Mouse (Mus musculus) kidney, postnatal 0 days (tissue): ENCODE data around the gene Btn2a2. TPM values are rescaled to one million over a fixed set of nuclear protein-coding genes. Genes with fewer than 3 reads are reported as not detected.

ENCODE experiments used
- ATAC-seq: fragments of 200-750 bp; cut with Nextera tagmentation; replicated peaks from 2 replicates; pipeline ENCODE4 v1.8.0; 2017; ENCODE audit warnings: low read depth, moderate number of reproducible peaks, moderate TSS enrichment, moderate library complexity; ENCODE audit not compliant: low FRiP score
- DNase-seq: peaks from one replicate; pipeline ENCODE4 v3.0.0-alpha.2; 2016; ENCODE audit warnings: low spot score
- H3K27ac ChIP-seq: fragments of 300-500 bp; sonication (generic); 2 replicates; pipeline ENCODE4 v1.5.1; 2014; ENCODE audit warnings: mild to moderate bottlenecking
- H3K27me3 ChIP-seq: fragments of 300-500 bp; sonication (generic); 2 replicates; pipeline ENCODE4 v1.6.1; 2014; ENCODE audit warnings: low read length, mixed read lengths; ENCODE audit not compliant: insufficient read depth
- H3K36me3 ChIP-seq: fragments of 300-500 bp; sonication (generic); 2 replicates; pipeline ENCODE4 v1.6.1; 2014; ENCODE audit warnings: low read length, mixed read lengths; ENCODE audit not compliant: insufficient read depth
- H3K4me1 ChIP-seq: fragments of 300-500 bp; sonication (generic); replicated peaks from 2 replicates; pipeline ENCODE4 v1.6.1; 2014; ENCODE audit warnings: antibody characterized with exemption, low read length, mixed read lengths; ENCODE audit not compliant: insufficient read depth
- H3K4me2 ChIP-seq: fragments of 300-500 bp; sonication (generic); 2 replicates; pipeline ENCODE4 v1.6.1; 2014; ENCODE audit warnings: mild to moderate bottlenecking, low read length, moderate library complexity, mixed read lengths
- H3K4me3 ChIP-seq: fragments of 300-500 bp; sonication (generic); replicated peaks from 2 replicates; pipeline ENCODE4 v1.5.1; 2014; ENCODE audit warnings: low read depth, low read length
- H3K9ac ChIP-seq: fragments of 300-500 bp; sonication (generic); 2 replicates; pipeline ENCODE4 v1.6.1; 2014; ENCODE audit warnings: low read depth, low read length
- H3K9me3 ChIP-seq: fragments of 300-500 bp; sonication (generic); replicated peaks from 2 replicates; pipeline ENCODE4 v1.6.1; 2016; ENCODE audit warnings: low read length, inconsistent platforms, mixed read lengths
- CTCF ChIP-seq: IDR thresholded peaks from 2 replicates; pipeline ENCODE4 v1.5.1; 2016; ENCODE audit warnings: antibody characterized with exemption, low read depth, mild to moderate bottlenecking, moderate library complexity
- WGBS: fragments of 180-500 bp; shearing (Covaris S2); extraction: QIAGEN DNeasy Blood & Tissue Kit; methylation state at CpG from one replicate; pipeline ENCODE4 v1.1.7; 2014; 5-methylcytosine and 5-hydroxymethylcytosine counted together
- polyA plus RNA-seq: library from polyadenylated mRNA; unstranded; fragments of >200 nt; fragmentation: Nextera tagmentation; extraction: Ambion mirVana; gene quantifications from 2 replicates; pipeline ENCODE4 v1.2.1, GENCODE M21; 2015

The Btn2a2 gene
- polyA plus RNA-seq, 1 experiment from 2014 or later: 0.28 TPM

DNA sequence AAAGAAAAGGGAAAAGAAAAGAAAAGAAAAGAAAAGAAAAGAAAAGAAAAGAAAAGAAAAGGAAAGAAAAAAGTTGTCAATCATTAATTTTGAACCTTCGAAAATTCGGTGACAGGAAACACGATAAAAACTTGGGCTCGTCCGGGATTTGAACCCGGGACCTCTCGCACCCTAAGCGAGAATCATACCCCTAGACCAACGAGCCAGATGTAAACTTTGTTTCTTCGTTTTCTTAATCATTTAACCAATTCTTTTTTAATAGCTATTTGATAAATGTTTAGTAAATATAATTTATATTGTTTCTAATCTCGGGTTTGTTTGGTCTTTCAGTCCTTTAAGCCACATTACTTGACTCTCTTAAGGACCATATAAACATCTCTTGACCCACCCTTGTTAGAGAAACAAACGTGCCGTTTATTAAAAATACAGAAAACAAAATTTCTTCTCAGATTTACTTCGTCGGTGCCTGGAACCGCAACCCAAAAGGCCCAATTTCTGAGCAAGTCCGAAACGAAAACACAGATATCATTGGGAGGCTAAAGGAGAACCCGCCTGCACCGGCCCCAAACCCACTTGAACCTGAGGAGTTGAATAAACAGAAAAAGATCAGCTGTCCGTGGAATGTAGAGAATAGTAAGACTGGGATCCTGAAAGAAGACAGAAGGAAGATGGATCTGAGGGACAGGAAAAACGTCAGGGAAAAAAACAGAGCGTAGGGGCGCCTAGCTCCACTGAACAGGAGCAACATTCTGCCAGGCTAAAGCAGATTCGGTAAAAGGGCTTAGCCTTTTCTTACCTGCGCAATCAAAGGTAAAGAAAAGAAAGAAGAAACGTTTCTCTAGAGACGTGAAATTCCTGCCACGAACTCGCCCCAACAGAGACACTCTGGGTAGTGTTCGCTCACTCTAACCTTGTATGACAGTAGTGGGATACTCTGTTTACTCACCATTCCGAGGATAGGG lies 51.5 kb downstream of the Btn2a2 start:
- under 1% methylated on average over 32 of the region's 32 CpGs for WGBS
- peak overlapping the region; percentile 80 for H3K27ac ChIP-seq
- no peaks in the 10 kb centered on the region for H3K27me3 ChIP-seq
- TF ChIP-seq CTCF: no peak
- 0 out of 2 replicates have a peak, but pooled peaks cover 3% of the 10 kb centered on the region for H3K4me1 ChIP-seq
- H3K9me3 ChIP-seq: no peaks in the 10 kb centered on the region
- H3K36me3 ChIP-seq: no peaks in the 10 kb centered on the region
- peak overlapping the region; percentile 64 for H3K4me2 ChIP-seq
- peak overlapping the region; percentile 65 for H3K9ac ChIP-seq
- peak overlapping the region; percentile 69 for H3K4me3 ChIP-seq
- DNase-seq (peak; percentile 75), ATAC-seq (no peak)

DNA sequence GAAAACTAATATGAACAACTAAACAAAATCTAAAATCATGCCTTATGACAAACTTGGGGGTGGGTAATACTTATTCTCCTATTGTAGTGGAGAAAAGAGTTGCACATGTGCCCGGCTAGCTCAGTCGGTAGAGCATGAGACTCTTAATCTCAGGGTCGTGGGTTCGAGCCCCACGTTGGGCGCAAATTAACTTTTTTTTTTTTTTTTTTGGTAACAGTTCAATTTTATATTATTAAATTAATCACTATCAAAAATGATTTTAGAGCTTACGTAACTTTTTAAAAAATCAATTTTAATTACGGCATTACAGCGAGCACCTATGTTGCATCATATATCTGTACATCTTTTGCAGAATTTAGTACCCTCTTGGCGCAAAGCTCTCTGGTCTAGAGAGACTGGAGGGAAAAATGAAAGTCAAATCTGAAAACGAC lies 52.4 kb downstream of the Btn2a2 start:
- H3K27me3 ChIP-seq: no peaks in the 10 kb centered on the region
- peak overlapping the region; percentile 69 for H3K4me3 ChIP-seq
- peak; percentile 80 for DNase-seq
- ATAC-seq: no peak
- TF ChIP-seq CTCF: no peak
- H3K36me3 ChIP-seq: no peaks in the 10 kb centered on the region
- 0 out of 2 replicates have a peak, but pooled peaks cover 3% of the 10 kb centered on the region for H3K4me1 ChIP-seq
- H3K9ac ChIP-seq: no peak overlapping the region
- H3K27ac ChIP-seq: no peak overlapping the region
- H3K9me3 ChIP-seq: no peaks in the 10 kb centered on the region
- under 1% methylated on average over 11 of the region's 11 CpGs for WGBS
- peak overlapping the region; percentile 69 for H3K4me2 ChIP-seq

DNA sequence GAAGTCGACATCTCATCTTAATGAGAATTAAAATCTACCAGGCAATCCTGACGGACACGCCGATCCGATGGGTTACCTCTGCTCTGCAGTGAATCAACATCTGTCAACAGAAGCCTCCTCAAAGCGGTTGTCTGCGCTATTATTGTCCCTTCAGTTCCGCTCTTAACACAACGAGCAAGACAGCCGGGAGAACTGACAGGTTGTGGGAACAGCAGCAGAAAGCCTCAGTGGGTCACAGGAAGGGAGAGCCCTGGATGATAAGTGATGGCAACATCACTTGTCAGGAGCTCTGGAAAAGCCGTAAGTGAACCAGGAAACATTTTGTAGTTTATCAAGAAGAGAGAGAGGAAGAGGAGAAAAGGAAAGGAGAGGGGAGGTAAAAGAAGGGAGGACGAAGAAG lies 53.0 kb downstream of the Btn2a2 start:
- DNase-seq (peak; percentile 43), ATAC-seq (no peak)
- no peaks in the 10 kb centered on the region for H3K27me3 ChIP-seq
- WGBS: 3% methylated on average over 12 of the region's 12 CpGs
- peak overlapping the region; percentile 46 for H3K9ac ChIP-seq
- 0 out of 2 replicates have a peak, but pooled peaks cover 3% of the 10 kb centered on the region for H3K4me1 ChIP-seq
- TF ChIP-seq CTCF: no peak
- no peaks in the 10 kb centered on the region for H3K9me3 ChIP-seq
- H3K36me3 ChIP-seq: no peaks in the 10 kb centered on the region
- H3K27ac ChIP-seq: 0 out of 2 replicates have a peak overlapping the region, but pooled peaks have one; percentile 47
- peak overlapping the region; percentile 69 for H3K4me2 ChIP-seq
- peak overlapping the region; percentile 41 for H3K4me3 ChIP-seq

DNA sequence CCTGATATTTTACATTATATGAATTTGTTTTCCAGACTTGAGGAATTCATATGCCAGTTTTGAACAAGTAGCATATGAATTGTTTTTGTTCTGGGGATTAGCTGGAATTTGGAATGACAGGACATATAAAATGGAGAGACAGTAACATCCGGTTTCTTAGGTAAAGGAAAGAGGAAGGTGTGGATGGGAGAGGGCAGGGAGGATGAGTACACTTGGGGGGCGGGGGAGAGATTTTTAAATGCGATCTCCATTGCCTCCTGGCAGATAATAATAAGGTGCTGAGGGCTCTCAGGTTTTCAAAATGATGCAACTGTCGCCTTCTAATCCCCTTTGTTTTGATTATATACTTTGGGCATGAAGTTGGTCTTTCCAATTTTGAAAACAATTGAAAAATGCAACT lies 53.4 kb downstream of the Btn2a2 start:
- peak overlapping the region; percentile 41 for H3K4me3 ChIP-seq
- H3K4me1 ChIP-seq: 0 out of 2 replicates have a peak, but pooled peaks cover 3% of the 10 kb centered on the region
- H3K27ac ChIP-seq: no peak overlapping the region
- peak overlapping the region; percentile 46; the same call in 1 of the 2 replicates for H3K9ac ChIP-seq
- H3K9me3 ChIP-seq: no peaks in the 10 kb centered on the region
- no peak for ATAC-seq
- TF ChIP-seq CTCF: no peak
- DNase-seq: no peak
- WGBS: 24% methylated on average over 4 of the region's 4 CpGs
- H3K27me3 ChIP-seq: no peaks in the 10 kb centered on the region
- no peaks in the 10 kb centered on the region for H3K36me3 ChIP-seq
- peak overlapping the region; percentile 69 for H3K4me2 ChIP-seq

DNA sequence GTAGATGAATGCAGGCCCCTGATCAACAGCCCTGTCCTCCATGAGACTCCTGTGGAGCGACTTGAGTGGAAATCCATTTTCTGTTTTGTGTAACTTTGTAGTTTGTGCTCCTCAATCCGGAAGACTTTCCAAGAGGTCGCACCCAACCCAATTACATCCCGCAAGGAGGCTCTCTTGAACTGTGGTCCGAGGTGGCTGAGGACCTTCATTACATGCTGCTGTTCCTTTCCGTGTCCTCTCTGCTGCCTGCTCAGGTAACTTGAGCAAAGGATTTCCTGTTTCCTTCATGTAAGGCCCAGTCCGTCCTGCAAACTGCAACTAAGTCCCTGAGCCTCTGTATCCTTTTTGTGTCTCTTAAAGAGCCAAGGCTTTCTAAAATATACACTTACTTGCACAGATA lies 54.2 kb downstream of the Btn2a2 start:
- Histone ChIP-seq H3K9ac (0 out of 2 replicates have a peak overlapping the region, but pooled peaks have one; percentile 8), H3K27me3 (no peaks in the 10 kb centered on the region), H3K9me3 (no peaks in the 10 kb centered on the region), H3K27ac (no peak overlapping the region), H3K4me2 (peak overlapping the region; percentile 23; the same call in 1 of the 2 replicates), H3K4me1 (0 out of 2 replicates have a peak, but pooled peaks cover 3% of the 10 kb centered on the region), H3K4me3 (no peak overlapping the region), H3K36me3 (no peaks in the 10 kb centered on the region)
- no peak for ATAC-seq
- TF ChIP-seq CTCF: no peak
- WGBS: 25% methylated on average over 7 of the region's 7 CpGs
- no peak for DNase-seq

DNA sequence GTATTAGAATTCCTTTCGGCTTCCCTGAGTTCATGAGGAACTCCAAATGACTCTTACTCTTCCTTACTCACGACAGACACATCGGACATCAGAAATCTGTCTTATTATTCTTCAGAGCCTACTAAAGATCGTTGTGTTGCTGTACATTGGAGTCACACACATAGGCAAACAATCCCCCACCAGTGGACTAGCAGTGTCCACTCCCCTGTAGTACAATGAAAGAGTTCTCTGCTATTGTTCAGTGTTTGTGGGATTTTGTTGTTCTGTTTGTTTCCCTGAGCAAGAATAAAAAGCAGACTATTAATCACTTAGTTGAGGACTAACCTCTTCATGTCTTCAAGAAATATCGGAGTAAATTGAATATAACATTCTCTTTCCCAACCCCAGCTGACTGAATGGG lies 54.9 kb downstream of the Btn2a2 start:
- no peak overlapping the region for H3K9ac ChIP-seq
- no peak overlapping the region for H3K27ac ChIP-seq
- no peak for ATAC-seq

More for the DNA sequence above, 54.9 kb downstream of the Btn2a2 start:
- no peak for TF ChIP-seq CTCF
- Histone ChIP-seq H3K4me3 (no peak overlapping the region), H3K4me2 (peak overlapping the region; percentile 66; the same call in 1 of the 2 replicates), H3K27me3 (no peaks in the 10 kb centered on the region), H3K4me1 (0 out of 2 replicates have a peak, but pooled peaks cover 3% of the 10 kb centered on the region), H3K36me3 (no peaks in the 10 kb centered on the region), H3K9me3 (no peaks in the 10 kb centered on the region)
- WGBS: 61% methylated on average over 5 of the region's 5 CpGs
- no peak for DNase-seq
